Mouse (Mus musculus): ENCODE measurements around the gene Rbbp6.

Gene Rbbp6

DNA sequence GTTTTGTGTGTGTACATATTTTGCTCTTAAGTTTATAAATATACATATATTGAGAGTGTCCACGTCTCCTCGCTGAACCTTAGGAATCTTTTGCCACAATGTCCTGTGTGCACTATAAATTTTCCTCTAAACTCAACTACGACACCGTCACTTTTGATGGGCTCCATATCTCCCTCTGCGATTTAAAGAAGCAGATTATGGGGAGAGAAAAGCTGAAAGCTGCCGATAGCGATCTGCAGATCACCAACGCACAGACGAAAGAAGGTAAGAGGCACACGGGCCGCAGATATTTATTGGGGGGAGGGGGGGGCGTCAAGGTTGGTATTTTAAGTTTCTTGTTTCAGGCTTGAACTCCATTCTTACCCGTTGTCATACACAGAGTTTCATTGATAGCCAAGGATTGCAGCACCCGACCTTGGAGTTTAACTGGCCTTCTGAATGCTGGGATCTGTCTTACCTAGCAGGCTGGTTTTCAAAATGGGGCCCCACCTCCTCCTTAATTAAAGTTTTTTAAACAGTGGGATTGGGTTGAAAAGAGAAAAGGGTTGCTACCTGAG, 5.5 kb downstream of the Rbbp6 start:
- peak; percentile 11 for DNase-seq (ENCODE audit: low read depth, low spot score)

DNA sequence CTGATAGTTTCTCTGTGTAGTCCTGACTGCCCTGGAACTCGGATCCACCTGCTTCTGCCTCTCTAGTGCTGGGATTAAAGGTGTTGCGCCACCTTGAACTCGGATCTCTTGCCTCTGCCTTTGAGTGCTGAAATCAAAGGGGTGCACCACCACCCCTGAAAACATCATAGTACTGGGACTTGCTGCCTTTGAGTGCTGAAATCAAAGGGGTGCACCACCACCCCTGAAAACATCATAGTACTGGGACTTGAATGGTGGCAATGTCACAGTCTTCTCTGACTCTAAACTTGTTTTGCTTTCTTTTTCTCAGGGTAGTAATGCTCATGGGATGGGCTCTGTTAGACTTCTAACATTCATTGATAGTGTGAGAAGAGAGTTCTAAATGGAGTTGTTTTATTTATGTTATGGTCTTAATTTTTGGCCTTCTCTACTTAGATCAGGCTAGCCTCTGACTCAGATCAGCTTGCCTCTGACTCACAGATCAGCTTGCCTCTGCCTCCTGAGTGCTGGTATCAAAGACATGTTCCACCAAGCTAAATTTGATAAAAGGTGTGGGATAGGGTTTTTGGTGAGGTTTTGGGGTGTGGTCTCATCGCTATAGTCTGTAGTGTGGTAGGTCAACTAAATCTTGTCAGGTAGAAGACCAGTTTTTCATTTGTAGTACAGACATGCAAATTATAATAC, 6.7 kb downstream of the Rbbp6 start:
- peak; percentile 11 for DNase-seq (ENCODE audit: low read depth, low spot score)

DNA sequence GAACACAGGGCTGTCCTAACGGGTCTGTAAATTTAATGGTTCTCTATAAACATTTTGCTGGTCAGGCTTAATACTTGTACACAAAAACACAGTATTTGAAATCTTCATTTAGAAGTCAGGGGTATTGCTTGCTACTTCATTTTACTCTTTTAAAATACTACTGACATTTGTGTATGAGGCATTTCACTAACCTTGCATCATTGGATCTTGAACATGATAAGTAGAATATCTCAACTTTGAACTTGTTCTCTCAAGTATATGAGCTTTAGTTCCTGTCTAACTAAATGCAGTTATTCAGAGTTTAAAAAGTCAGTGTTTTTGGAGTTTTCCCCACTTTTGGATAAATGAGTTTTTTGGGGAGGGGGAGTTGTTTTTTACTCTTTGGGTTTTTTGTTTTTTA, 14.0 kb downstream of the Rbbp6 start:
- no peak for DNase-seq (ENCODE audit: low read depth, low spot score)

DNA sequence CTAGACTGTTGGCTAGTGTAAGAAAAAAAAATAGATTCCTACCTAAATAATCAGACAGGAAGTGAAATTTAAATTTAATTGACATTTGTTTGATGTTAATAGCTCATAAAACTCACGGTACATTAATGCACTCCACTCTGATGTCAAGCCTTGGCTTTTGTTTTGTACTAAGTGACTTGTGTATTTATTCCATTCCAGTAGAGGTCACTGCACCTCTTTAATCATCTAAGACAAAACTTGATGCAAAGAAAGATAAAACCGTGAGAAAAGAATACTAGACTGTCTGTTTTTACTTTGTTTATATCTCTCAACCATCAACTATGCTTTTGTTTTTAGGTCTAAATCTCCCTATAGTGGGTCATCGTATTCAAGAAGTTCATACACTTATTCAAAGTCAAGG, 32.7 kb downstream of the Rbbp6 start:
- DNase-seq (ENCODE audit: low read depth, low spot score): no peak

- DNase-seq (ENCODE audit: low read depth, low spot score): no peak
Observed at GRCm38 (mm10) chr7:122999871-123000396, 34.4 kb downstream of the Rbbp6 start.

GRCm38 (mm10) chr7:123000796-123001195, 35.3 kb downstream of the Rbbp6 start:
- no peak for DNase-seq (ENCODE audit: low read depth, low spot score)

- DNase-seq (ENCODE audit: low read depth, low spot score): no peak
Observed at GRCm38 (mm10) chr7:123001341-123002027, 36.0 kb downstream of the Rbbp6 start.

- DNase-seq (ENCODE audit: low read depth, low spot score): no peak
Observed at GRCm38 (mm10) chr7:123002028-123002410, 36.5 kb downstream of the Rbbp6 start.

DNA sequence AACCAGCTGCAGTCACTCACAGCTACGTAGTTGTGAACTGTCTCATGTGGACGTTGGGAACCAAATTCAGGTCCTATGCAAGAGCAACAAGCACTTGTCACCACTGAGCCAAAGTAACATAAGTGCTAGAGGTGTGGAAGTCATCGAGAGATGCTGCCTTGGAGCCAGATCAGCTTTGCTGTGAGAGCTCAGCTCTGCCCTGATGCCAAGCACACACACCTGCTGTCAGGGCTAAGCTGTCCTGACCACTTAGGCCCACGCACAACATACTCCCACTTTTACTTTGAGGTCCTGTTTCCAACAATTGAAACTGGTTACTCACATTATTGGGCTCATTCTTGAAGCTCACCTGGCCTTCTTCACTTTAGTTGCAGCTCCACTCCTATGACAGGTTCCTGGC, 37.7 kb downstream of the Rbbp6 start:
- DNase-seq (ENCODE audit: low read depth, low spot score): no peak

GRCm38 (mm10) chr7:123004442-123004841, 39.0 kb downstream of the Rbbp6 start:
- no peak for DNase-seq (ENCODE audit: low read depth, low spot score)

- no peak for DNase-seq (ENCODE audit: low read depth, low spot score)
Observed at GRCm38 (mm10) chr7:123006251-123006650, 40.8 kb downstream of the Rbbp6 start.

DNA sequence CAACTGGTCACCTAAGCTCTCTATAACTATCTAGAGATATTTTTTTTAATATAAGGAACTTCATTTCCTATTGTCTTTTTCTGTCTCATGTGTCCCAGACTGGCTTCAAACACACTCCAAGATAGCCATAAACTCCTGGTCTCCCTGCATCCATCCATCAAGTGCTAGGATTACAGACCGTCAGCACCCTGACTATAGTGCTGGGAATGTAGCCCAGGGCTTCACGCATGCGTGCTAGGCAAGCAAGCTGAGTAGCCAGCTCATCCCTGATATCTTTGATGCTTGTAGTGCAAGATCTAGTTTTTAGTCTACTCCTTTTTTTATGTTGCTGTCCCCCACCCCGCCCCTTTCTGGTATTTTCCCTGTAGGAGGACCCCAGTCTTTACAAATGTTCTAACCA, 42.3 kb downstream of the Rbbp6 start:
- no peak for DNase-seq (ENCODE audit: low read depth, low spot score)

DNA sequence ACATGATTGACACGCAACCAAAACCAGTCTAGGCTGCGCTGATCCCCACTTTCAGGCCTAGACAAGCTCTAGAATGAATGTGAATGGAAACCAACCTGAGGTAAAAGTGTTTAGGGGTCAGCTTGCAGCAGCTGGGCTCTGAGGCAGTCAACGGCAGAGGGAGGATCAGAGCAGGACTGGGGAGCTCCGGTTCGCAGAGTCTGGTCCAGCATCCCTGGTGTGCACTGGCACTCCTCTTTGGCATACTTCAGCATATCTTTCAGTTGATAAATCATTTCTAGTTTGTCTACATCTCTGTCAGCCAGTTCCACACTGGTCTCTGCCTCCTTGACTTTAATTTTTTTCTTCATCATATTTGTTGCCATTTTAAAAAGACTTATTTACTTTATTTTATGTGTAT, 48.0 kb downstream of the Rbbp6 start:
- DNase-seq (ENCODE audit: low read depth, low spot score): no peak

DNA sequence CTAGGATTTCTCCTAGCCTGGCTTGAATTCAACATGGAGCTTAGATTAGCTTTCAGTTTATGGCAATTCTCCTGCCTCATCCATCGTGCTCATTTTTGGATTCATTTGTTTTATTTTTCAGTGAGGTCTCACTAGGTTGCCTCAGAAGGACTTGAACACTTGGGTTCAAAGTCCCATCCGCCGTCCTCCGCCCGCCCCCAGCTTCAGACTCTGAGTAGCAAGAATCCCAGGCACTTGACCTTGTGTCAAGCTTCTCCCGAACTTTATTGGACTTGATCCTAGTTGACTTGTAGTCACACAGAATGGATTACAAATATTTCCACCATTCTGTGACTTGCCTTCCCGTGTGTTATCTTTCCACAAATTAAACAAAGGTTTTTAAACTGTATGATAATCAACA, 49.2 kb downstream of the Rbbp6 start:
- no peak for DNase-seq (ENCODE audit: low read depth, low spot score)

- DNase-seq (ENCODE audit: low read depth, low spot score): peak; percentile 49
Observed at GRCm38 (mm10) chr7:123017627-123018026, 52.1 kb downstream of the Rbbp6 start.

- no peak for DNase-seq (ENCODE audit: low read depth, low spot score)
Observed at GRCm38 (mm10) chr7:123025123-123025522, 59.6 kb downstream of the Rbbp6 start.

DNA sequence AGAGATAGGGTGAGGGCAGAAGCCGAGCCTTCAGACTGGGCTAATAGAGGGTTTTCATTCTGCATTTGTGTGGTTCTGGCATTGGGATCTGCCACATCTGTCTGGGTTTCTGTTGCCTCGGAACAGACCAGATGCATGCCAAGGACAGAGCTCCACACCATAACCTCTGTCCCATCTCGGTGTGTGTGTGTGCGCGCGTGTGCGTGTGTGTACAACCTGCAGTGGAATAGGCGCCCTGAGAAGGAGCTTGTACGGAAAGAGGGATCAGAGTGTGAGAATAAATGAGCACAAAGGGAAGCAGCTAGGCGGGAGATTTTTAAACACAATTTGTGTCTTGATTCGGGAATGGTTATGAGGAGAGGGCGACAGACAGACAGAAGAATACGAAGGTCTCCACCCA, 64.8 kb downstream of the Rbbp6 start:
- no peak for DNase-seq (ENCODE audit: low read depth, low spot score)

GRCm38 (mm10) chr7:123030709-123031181, 65.3 kb downstream of the Rbbp6 start:
- peak; percentile 90 for DNase-seq (ENCODE audit: low read depth, low spot score)

DNA sequence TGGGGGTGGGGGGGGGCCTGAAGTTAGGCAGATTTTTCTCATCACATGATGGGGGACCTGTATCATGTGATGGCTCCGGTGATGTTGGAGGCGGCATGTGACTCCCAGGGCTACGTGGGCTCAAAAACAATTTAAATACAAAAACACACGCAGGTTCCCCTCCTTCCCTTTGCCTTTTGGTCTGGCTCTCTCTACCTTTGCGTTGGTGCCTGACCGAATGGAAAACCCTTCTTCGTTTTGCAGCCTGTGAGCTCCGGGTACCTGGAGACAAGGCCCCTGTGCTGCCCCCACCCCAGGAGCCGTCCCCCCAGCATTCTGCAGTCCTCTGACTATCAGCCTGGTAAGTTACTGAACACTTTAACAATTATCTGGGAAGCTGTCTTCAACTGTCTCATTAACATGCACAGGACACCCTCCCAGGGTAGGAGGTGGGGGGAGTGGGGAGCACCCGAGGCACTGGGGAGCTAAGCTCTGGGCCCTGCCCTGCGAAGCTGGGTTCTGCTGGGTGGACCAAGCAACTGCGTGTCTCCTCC, 65.8 kb downstream of the Rbbp6 start:
- DNase-seq (ENCODE audit: low read depth, low spot score): no peak

- no peak for DNase-seq (ENCODE audit: low read depth, low spot score)
Observed at GRCm38 (mm10) chr7:123035314-123035713, 69.8 kb downstream of the Rbbp6 start.

GRCm38 (mm10) chr7:123039302-123039701, 73.8 kb downstream of the Rbbp6 start:
- DNase-seq (ENCODE audit: low read depth, low spot score): peak; percentile 82

GRCm38 (mm10) chr7:123045146-123045545, 79.7 kb downstream of the Rbbp6 start:
- peak; percentile 64 for DNase-seq (ENCODE audit: low read depth, low spot score)

Measured in R1 (cell line).